Mouse (Mus musculus) erythroblast, embryonic 14.5 days (primary cell): ENCODE data around the gene Gm42715.

ENCODE experiments used
- GATA1 ChIP-seq: IDR thresholded peaks from 2 replicates; pipeline ENCODE4 v1.6.1; 2012; ENCODE audit warnings: low read length, inconsistent platforms, mixed read lengths
- TAL1 ChIP-seq: IDR thresholded peaks from 3 replicates; pipeline ENCODE4 v1.6.1; 2012; ENCODE audit warnings: low read length, inconsistent platforms, mixed read lengths

DNA sequence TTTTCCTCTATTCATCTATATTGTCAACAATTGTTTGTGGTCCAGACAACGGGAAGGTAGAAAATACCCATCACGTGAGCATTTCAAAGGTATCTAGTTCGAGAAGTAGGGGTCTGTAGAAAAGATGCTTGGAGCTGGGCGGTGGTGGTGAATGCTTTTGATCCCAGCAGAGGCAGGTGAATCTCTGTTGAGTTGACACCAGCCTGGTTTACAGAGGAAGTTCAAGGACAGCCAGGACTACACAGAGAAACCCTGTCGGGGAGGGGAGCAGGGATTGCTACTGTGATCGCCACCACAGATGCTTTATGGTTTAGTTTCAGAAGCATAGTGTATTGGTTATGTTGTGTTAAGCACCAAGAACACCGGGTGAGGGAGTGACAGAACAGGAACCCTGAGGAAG lies 54.7 kb downstream of the Gm42715 start:
- TF ChIP-seq TAL1 = no peak
- TF ChIP-seq GATA1 = no peak
